Mouse (Mus musculus): Measurements from ENCODE around the gene Plcb1. TPM values are rescaled to one million over a fixed set of nuclear protein-coding genes. Genes with fewer than 3 reads are reported as not detected.

Gene Plcb1
- polyA plus RNA-seq, 1 experiment from 2014 or later = 7.0 TPM

DNA sequence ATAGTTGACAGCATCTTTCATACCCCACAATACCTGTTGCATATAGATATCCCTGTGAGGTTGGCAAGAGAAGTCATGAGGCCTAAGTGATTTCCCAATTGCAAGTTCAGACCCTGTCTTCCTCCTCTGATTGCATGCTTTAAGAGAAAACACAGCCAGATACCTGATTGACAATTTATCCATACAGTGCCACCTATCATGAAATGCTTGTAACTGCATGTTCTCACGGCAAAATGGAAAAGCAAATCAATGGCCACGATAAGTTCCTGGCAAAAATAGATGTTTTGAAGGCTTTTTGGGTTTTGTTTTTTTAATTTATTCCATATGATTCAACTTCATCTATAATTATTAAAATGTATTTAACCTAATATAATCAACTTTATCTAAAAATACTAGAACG lies 497.9 kb downstream of the Plcb1 start:
- no peaks in the 10 kb centered on the region for H3K36me3 ChIP-seq (replicated peaks; ENCODE audit: control insufficient read depth, insufficient read depth, low read depth, low read length)
- DNase-seq (ENCODE audit: low spot score) (peak; percentile 33), ATAC-seq (replicated peaks; ENCODE audit: insufficient number of reproducible peaks, low FRiP score, low TSS enrichment, low read depth) (no peak)
- no peak overlapping the region for H3K4me2 ChIP-seq (ENCODE audit: low read depth, low read length)
- H3K4me3 ChIP-seq (ENCODE audit: low read depth, low read length) = no peak overlapping the region
- no peaks in the 10 kb centered on the region for H3K27me3 ChIP-seq (ENCODE audit: control insufficient read depth, insufficient read depth, low read length)
- no peak overlapping the region for H3K9ac ChIP-seq (replicated peaks; ENCODE audit: low read length)
- no peak overlapping the region for H3K27ac ChIP-seq (replicated peaks; ENCODE audit: low read depth, low read length)
- WGBS = 70% methylated on average over 3 of the region's 3 CpGs
- H3K9me3 ChIP-seq (replicated peaks; ENCODE audit: control insufficient read depth, low read length) = no peaks in the 10 kb centered on the region
- no peaks in the 10 kb centered on the region for H3K4me1 ChIP-seq (ENCODE audit: control insufficient read depth, insufficient read depth, low read length)

- H3K4me3 ChIP-seq (ENCODE audit: low read depth, low read length) = no peak overlapping the region
- no peaks in the 10 kb centered on the region for H3K4me1 ChIP-seq (ENCODE audit: control insufficient read depth, insufficient read depth, low read length)
- ATAC-seq (replicated peaks; ENCODE audit: insufficient number of reproducible peaks, low FRiP score, low TSS enrichment, low read depth) (no peak), DNase-seq (ENCODE audit: low spot score) (no peak)
- no peaks in the 10 kb centered on the region for H3K27me3 ChIP-seq (ENCODE audit: control insufficient read depth, insufficient read depth, low read length)
- WGBS = 88% methylated on average over 8 of the region's 8 CpGs
- H3K9me3 ChIP-seq (replicated peaks; ENCODE audit: control insufficient read depth, low read length) = no peaks in the 10 kb centered on the region
- no peaks in the 10 kb centered on the region for H3K36me3 ChIP-seq (replicated peaks; ENCODE audit: control insufficient read depth, insufficient read depth, low read depth, low read length)
- no peak overlapping the region for H3K9ac ChIP-seq (replicated peaks; ENCODE audit: low read length)
- no peak overlapping the region for H3K27ac ChIP-seq (replicated peaks; ENCODE audit: low read depth, low read length)
- H3K4me2 ChIP-seq (ENCODE audit: low read depth, low read length) = no peak overlapping the region
Observed at GRCm38 (mm10) chr2:135296184-135296769, 510.4 kb downstream of the Plcb1 start.

- H3K9ac ChIP-seq (replicated peaks; ENCODE audit: low read length) = no peak overlapping the region
- no peak for DNase-seq (ENCODE audit: low spot score)
- no peaks in the 10 kb centered on the region for H3K9me3 ChIP-seq (replicated peaks; ENCODE audit: control insufficient read depth, low read length)
- no peaks in the 10 kb centered on the region for H3K4me1 ChIP-seq (ENCODE audit: control insufficient read depth, insufficient read depth, low read length)
- H3K27ac ChIP-seq (replicated peaks; ENCODE audit: low read depth, low read length) = no peak overlapping the region
- ATAC-seq (replicated peaks; ENCODE audit: insufficient number of reproducible peaks, low FRiP score, low TSS enrichment, low read depth) = no peak
- no peaks in the 10 kb centered on the region for H3K36me3 ChIP-seq (replicated peaks; ENCODE audit: control insufficient read depth, insufficient read depth, low read depth, low read length)
- 84% methylated on average over 1 of the region's 1 CpGs for WGBS
- no peak overlapping the region for H3K4me2 ChIP-seq (ENCODE audit: low read depth, low read length)
- no peak overlapping the region for H3K4me3 ChIP-seq (ENCODE audit: low read depth, low read length)
- H3K27me3 ChIP-seq (ENCODE audit: control insufficient read depth, insufficient read depth, low read length) = no peaks in the 10 kb centered on the region
Observed at GRCm38 (mm10) chr2:135300480-135300879, 514.6 kb downstream of the Plcb1 start.

DNA sequence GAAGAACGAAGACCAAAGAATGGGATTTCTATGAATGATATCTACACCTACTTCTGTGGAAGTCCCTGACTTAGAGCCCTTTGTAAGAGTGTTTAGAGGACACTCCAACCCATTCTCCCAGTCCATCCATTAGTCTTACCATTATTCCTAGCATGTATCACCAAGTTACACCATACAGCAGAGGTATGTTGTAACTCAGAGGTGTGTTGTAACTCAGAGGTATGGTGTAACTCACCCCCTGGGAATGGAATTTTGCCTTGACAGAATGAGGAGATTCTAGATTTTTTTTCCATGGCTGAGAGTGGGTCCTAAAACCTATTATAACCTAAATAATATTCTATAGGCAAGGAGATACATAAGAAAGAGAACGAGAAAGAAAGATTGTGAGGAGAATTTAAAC lies 516.6 kb downstream of the Plcb1 start:
- H3K9ac ChIP-seq (replicated peaks; ENCODE audit: low read length) = no peak overlapping the region
- H3K4me1 ChIP-seq (ENCODE audit: control insufficient read depth, insufficient read depth, low read length) = no peaks in the 10 kb centered on the region
- ATAC-seq (replicated peaks; ENCODE audit: insufficient number of reproducible peaks, low FRiP score, low TSS enrichment, low read depth) (no peak), DNase-seq (ENCODE audit: low spot score) (no peak)
- no peaks in the 10 kb centered on the region for H3K36me3 ChIP-seq (replicated peaks; ENCODE audit: control insufficient read depth, insufficient read depth, low read depth, low read length)
- H3K27me3 ChIP-seq (ENCODE audit: control insufficient read depth, insufficient read depth, low read length) = no peaks in the 10 kb centered on the region
- no peaks in the 10 kb centered on the region for H3K9me3 ChIP-seq (replicated peaks; ENCODE audit: control insufficient read depth, low read length)
- WGBS = 93% methylated on average over 2 of the region's 2 CpGs
- H3K4me2 ChIP-seq (ENCODE audit: low read depth, low read length) = no peak overlapping the region
- no peak overlapping the region for H3K4me3 ChIP-seq (ENCODE audit: low read depth, low read length)
- no peak overlapping the region for H3K27ac ChIP-seq (replicated peaks; ENCODE audit: low read depth, low read length)

DNA sequence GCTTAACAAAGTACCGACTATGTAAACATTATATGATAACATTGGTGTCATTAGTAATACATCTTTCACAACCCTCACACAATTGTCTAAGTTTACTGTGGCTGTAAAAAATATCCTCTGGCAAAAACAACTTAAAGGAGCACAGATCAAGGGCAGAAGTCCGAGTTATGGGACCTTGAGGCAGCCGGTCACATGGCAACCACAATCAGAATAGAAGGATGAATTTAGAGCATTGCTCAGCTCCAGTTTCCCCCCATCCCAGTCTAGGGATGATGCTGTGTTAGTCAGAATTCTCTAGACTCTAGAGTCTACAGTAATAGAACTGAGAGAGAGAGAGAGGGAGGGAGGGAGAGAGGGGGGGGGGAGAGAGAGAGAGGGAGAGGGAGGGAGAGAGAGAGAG lies 519.3 kb downstream of the Plcb1 start:
- H3K27me3 ChIP-seq (ENCODE audit: control insufficient read depth, insufficient read depth, low read length) = no peaks in the 10 kb centered on the region
- H3K9me3 ChIP-seq (replicated peaks; ENCODE audit: control insufficient read depth, low read length) = no peaks in the 10 kb centered on the region
- 78% methylated on average over 3 of the region's 3 CpGs for WGBS
- H3K36me3 ChIP-seq (replicated peaks; ENCODE audit: control insufficient read depth, insufficient read depth, low read depth, low read length) = no peaks in the 10 kb centered on the region
- H3K4me2 ChIP-seq (ENCODE audit: low read depth, low read length) = no peak overlapping the region
- no peak overlapping the region for H3K4me3 ChIP-seq (ENCODE audit: low read depth, low read length)
- H3K9ac ChIP-seq (replicated peaks; ENCODE audit: low read length) = no peak overlapping the region
- ATAC-seq (replicated peaks; ENCODE audit: insufficient number of reproducible peaks, low FRiP score, low TSS enrichment, low read depth) (no peak), DNase-seq (ENCODE audit: low spot score) (no peak)
- no peaks in the 10 kb centered on the region for H3K4me1 ChIP-seq (ENCODE audit: control insufficient read depth, insufficient read depth, low read length)
- no peak overlapping the region for H3K27ac ChIP-seq (replicated peaks; ENCODE audit: low read depth, low read length)

- 69% methylated on average over 7 of the region's 7 CpGs for WGBS
- Histone ChIP-seq H3K4me2 (ENCODE audit: low read depth, low read length) (no peak overlapping the region), H3K27me3 (ENCODE audit: control insufficient read depth, insufficient read depth, low read length) (no peaks in the 10 kb centered on the region), H3K9me3 (replicated peaks; ENCODE audit: control insufficient read depth, low read length) (no peaks in the 10 kb centered on the region), H3K4me1 (ENCODE audit: control insufficient read depth, insufficient read depth, low read length) (no peaks in the 10 kb centered on the region), H3K36me3 (replicated peaks; ENCODE audit: control insufficient read depth, insufficient read depth, low read depth, low read length) (no peaks in the 10 kb centered on the region), H3K9ac (replicated peaks; ENCODE audit: low read length) (no peak overlapping the region), H3K4me3 (ENCODE audit: low read depth, low read length) (no peak overlapping the region), H3K27ac (replicated peaks; ENCODE audit: low read depth, low read length) (no peak overlapping the region)
- DNase-seq (ENCODE audit: low spot score) = no peak
- ATAC-seq (replicated peaks; ENCODE audit: insufficient number of reproducible peaks, low FRiP score, low TSS enrichment, low read depth) = no peak
Observed at GRCm38 (mm10) chr2:135305736-135306471, 520.0 kb downstream of the Plcb1 start.

- no peak overlapping the region for H3K4me2 ChIP-seq (ENCODE audit: low read depth, low read length)
- no peak overlapping the region for H3K27ac ChIP-seq (replicated peaks; ENCODE audit: low read depth, low read length)
- H3K9ac ChIP-seq (replicated peaks; ENCODE audit: low read length) = no peak overlapping the region
- ATAC-seq (replicated peaks; ENCODE audit: insufficient number of reproducible peaks, low FRiP score, low TSS enrichment, low read depth) = no peak
- H3K9me3 ChIP-seq (replicated peaks; ENCODE audit: control insufficient read depth, low read length) = no peaks in the 10 kb centered on the region
- no peaks in the 10 kb centered on the region for H3K27me3 ChIP-seq (ENCODE audit: control insufficient read depth, insufficient read depth, low read length)
- no peaks in the 10 kb centered on the region for H3K4me1 ChIP-seq (ENCODE audit: control insufficient read depth, insufficient read depth, low read length)
- no peaks in the 10 kb centered on the region for H3K36me3 ChIP-seq (replicated peaks; ENCODE audit: control insufficient read depth, insufficient read depth, low read depth, low read length)
- no peak overlapping the region for H3K4me3 ChIP-seq (ENCODE audit: low read depth, low read length)
- DNase-seq (ENCODE audit: low spot score) = no peak
- WGBS = 71% methylated on average over 2 of the region's 2 CpGs
Observed at GRCm38 (mm10) chr2:135306472-135306771, 520.6 kb downstream of the Plcb1 start.

DNA sequence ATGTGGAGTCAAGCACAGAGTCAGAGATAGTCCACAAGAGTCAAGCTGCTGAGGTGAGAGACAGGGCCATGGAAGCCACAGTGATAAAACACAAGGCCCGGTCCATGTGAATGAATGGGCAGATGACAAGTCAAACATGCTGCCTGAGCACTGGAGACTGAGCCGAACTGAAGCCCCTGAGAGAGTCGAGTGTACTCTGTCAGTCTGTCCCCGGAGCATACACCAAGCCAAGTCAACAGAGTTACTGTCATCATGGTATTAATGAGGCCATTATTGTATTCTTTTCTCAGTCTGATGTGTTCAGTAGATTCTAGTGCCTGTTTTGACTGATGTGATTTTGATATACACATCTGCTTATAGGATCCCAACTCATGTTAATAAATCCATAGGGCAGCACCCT lies 521.9 kb downstream of the Plcb1 start:
- H3K27ac ChIP-seq (replicated peaks; ENCODE audit: low read depth, low read length) = no peak overlapping the region
- H3K9me3 ChIP-seq (replicated peaks; ENCODE audit: control insufficient read depth, low read length) = no peaks in the 10 kb centered on the region
- H3K4me2 ChIP-seq (ENCODE audit: low read depth, low read length) = no peak overlapping the region
- no peaks in the 10 kb centered on the region for H3K27me3 ChIP-seq (ENCODE audit: control insufficient read depth, insufficient read depth, low read length)
- H3K4me1 ChIP-seq (ENCODE audit: control insufficient read depth, insufficient read depth, low read length) = no peaks in the 10 kb centered on the region
- no peaks in the 10 kb centered on the region for H3K36me3 ChIP-seq (replicated peaks; ENCODE audit: control insufficient read depth, insufficient read depth, low read depth, low read length)
- H3K9ac ChIP-seq (replicated peaks; ENCODE audit: low read length) = no peak overlapping the region
- DNase-seq (ENCODE audit: low spot score) (no peak), ATAC-seq (replicated peaks; ENCODE audit: insufficient number of reproducible peaks, low FRiP score, low TSS enrichment, low read depth) (no peak)
- 76% methylated on average over 4 of the region's 4 CpGs for WGBS
- H3K4me3 ChIP-seq (ENCODE audit: low read depth, low read length) = no peak overlapping the region
